Mouse (Mus musculus): Measurements from ENCODE around the gene Scgb1c1. TPM values are rescaled to one million over a fixed set of nuclear protein-coding genes. Genes with fewer than 3 reads are reported as not detected.
A peak's percentile ranks its signal among the peaks of the same experiment; 100 is the strongest.

The Scgb1c1 gene
- polyA plus RNA-seq, 1 experiment from 2014 or later = not detected

DNA sequence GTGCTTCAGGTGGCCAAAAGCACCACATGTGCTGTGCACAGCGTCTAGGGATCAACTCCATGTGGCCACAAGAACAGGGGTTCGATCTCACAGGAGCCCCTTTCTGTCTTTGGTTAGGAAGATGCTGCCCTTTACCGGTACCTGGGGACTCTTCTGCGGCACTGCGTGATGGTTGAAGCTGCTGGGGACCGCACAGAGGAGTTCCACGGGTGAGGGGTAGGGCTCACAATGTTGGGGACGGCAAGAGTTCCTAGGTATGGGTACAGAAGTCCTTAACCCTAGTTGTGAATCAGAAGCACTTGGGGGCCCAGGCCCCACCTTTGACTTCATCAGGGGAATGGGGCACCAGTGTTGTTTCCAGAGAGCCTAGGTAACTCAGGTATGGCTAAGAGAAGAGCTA is 13.4 kb downstream of the Scgb1c1 start:
- 93% methylated on average over 8 of the region's 8 CpGs for WGBS
- Histone ChIP-seq H3K4me1 (replicated peaks; ENCODE audit: control insufficient read depth, insufficient read depth, low read length) (peaks cover 20% of the 10 kb centered on the region), H3K27ac (ENCODE audit: low read depth) (no peak overlapping the region), H3K9me3 (ENCODE audit: control insufficient read depth, low read length) (no peaks in the 10 kb centered on the region), H3K4me3 (ENCODE audit: low read depth, low read length) (no peak overlapping the region), H3K27me3 (replicated peaks; ENCODE audit: control insufficient read depth, insufficient read depth, low read length) (no peaks in the 10 kb centered on the region), H3K36me3 (ENCODE audit: control insufficient read depth, insufficient read depth, low read length) (peaks cover 60% of the 10 kb centered on the region), H3K4me2 (ENCODE audit: low read length) (no peak overlapping the region; the same call in 1 of the 2 replicates), H3K9ac (ENCODE audit: low read length) (no peak overlapping the region)
- no peak for DNase-seq (ENCODE audit: low spot score)
- ATAC-seq (replicated peaks; ENCODE audit: low FRiP score, low TSS enrichment, low read depth) = no peak

DNA sequence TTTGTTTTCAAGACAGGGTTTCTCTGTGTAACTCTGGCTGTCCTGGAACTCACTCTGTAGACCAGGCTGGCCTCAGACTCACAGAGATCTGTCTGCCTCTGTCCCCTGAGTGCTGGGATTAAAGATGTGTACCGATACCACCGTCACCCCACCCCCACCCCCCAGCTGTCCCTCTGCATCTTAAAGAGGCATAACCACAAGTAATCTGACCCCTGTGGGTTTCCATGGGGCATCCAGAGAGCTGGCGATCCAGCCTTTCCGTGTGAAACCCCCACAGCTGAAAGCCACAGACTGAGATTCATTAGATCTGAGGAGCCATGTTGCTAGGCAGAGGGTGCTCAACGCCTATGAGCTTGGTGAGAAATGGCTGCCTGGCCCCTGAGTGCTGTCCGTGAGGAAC is 14.7 kb downstream of the Scgb1c1 start:
- H3K36me3 ChIP-seq (ENCODE audit: control insufficient read depth, insufficient read depth, low read length) = peaks cover 62% of the 10 kb centered on the region
- 78% methylated on average over 6 of the region's 6 CpGs for WGBS

DNA sequence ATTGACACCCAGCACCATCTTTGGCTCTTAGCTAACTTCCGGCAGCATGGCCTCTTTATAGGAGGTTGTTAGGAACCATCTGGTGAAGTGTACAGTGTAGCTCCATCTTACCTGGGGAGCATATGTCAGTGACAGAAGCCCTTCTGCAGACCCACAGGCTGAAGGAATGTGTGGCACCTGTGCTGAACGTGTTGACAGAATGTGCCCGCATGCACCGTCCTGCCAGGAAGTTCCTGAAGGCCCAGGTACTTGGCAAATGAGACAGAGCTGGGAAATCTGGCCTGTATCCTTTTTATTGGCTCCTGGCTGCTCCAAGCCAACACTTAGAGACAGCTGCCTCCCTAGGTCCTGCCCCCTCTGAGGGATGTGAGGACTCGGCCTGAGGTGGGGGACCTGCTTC is 15.4 kb downstream of the Scgb1c1 start:
- peaks cover 10% of the 10 kb centered on the region for H3K4me1 ChIP-seq (replicated peaks; ENCODE audit: control insufficient read depth, insufficient read depth, low read length)
- H3K36me3 ChIP-seq (ENCODE audit: control insufficient read depth, insufficient read depth, low read length) = peaks cover 68% of the 10 kb centered on the region
- H3K4me2 ChIP-seq (ENCODE audit: low read length) = no peak overlapping the region
- 90% methylated on average over 5 of the region's 5 CpGs for WGBS
- H3K27me3 ChIP-seq (replicated peaks; ENCODE audit: control insufficient read depth, insufficient read depth, low read length) = no peaks in the 10 kb centered on the region
- H3K27ac ChIP-seq (ENCODE audit: low read depth) = no peak overlapping the region
- H3K4me3 ChIP-seq (ENCODE audit: low read depth, low read length) = no peak overlapping the region
- H3K9ac ChIP-seq (ENCODE audit: low read length) = no peak overlapping the region
- DNase-seq (ENCODE audit: low spot score) (no peak), ATAC-seq (replicated peaks; ENCODE audit: low FRiP score, low TSS enrichment, low read depth) (no peak)
- H3K9me3 ChIP-seq (ENCODE audit: control insufficient read depth, low read length) = no peaks in the 10 kb centered on the region

More for the DNA sequence above, 14.7 kb downstream of the Scgb1c1 start:
- Histone ChIP-seq H3K9me3 (ENCODE audit: control insufficient read depth, low read length) (no peaks in the 10 kb centered on the region), H3K4me3 (ENCODE audit: low read depth, low read length) (no peak overlapping the region), H3K27ac (ENCODE audit: low read depth) (no peak overlapping the region), H3K9ac (ENCODE audit: low read length) (no peak overlapping the region), H3K4me1 (replicated peaks; ENCODE audit: control insufficient read depth, insufficient read depth, low read length) (peaks cover 16% of the 10 kb centered on the region), H3K4me2 (ENCODE audit: low read length) (no peak overlapping the region), H3K27me3 (replicated peaks; ENCODE audit: control insufficient read depth, insufficient read depth, low read length) (no peaks in the 10 kb centered on the region)
- ATAC-seq (replicated peaks; ENCODE audit: low FRiP score, low TSS enrichment, low read depth) (no peak), DNase-seq (ENCODE audit: low spot score) (no peak)

DNA sequence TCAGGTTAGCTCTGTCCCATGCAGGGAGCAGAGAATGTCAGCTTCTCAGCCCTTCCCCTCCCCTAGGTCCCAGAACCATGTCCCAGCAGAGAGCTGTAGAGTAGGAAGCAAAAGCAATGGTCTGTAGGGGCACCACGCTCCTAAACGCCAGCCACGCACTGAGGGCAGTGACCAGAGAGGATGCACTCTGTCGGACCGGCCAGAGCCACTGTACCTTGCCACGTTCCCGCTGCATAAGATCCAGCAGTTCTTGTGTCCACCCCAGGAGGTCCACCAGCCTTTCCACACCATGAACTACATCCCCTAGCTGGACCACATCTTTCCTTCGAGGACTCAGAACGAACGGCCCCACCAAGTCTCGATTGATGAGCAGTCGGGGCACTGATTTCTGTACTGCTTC is 19.4 kb downstream of the Scgb1c1 start:
- DNase-seq (ENCODE audit: low spot score) (no peak), ATAC-seq (replicated peaks; ENCODE audit: low FRiP score, low TSS enrichment, low read depth) (no peak)
- no peaks in the 10 kb centered on the region for H3K27me3 ChIP-seq (replicated peaks; ENCODE audit: control insufficient read depth, insufficient read depth, low read length)
- no peak overlapping the region for H3K27ac ChIP-seq (ENCODE audit: low read depth)
- no peaks in the 10 kb centered on the region for H3K4me1 ChIP-seq (replicated peaks; ENCODE audit: control insufficient read depth, insufficient read depth, low read length)
- no peak overlapping the region for H3K9ac ChIP-seq (ENCODE audit: low read length)
- no peak overlapping the region for H3K4me3 ChIP-seq (ENCODE audit: low read depth, low read length)
- H3K36me3 ChIP-seq (ENCODE audit: control insufficient read depth, insufficient read depth, low read length) = peaks cover 68% of the 10 kb centered on the region
- no peak overlapping the region for H3K4me2 ChIP-seq (ENCODE audit: low read length)
- no peaks in the 10 kb centered on the region for H3K9me3 ChIP-seq (ENCODE audit: control insufficient read depth, low read length)
- WGBS = 90% methylated on average over 12 of the region's 12 CpGs

DNA sequence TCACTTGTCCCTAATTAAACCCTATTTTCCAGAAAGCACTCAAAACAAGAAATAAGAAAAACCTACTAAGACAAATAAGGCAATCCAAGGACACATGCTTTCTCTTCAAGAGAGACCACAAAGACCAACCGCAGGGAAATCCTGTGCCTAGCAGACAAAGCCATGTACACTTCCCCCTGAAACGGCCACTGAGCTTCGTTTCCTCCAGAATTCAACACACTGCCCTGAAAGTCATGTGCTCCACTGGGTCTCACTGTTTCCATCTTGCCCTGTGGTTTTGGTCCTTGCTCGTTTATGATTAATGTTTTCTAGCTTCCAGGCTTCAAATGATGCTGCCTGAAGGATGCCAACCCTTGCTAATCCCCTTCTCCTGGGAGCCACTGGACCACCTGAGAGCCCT is 28.9 kb downstream of the Scgb1c1 start:
- Histone ChIP-seq H3K4me2 (ENCODE audit: low read length) (no peak overlapping the region), H3K27ac (ENCODE audit: low read depth) (no peak overlapping the region), H3K27me3 (replicated peaks; ENCODE audit: control insufficient read depth, insufficient read depth, low read length) (no peaks in the 10 kb centered on the region), H3K36me3 (ENCODE audit: control insufficient read depth, insufficient read depth, low read length) (peaks cover 31% of the 10 kb centered on the region), H3K4me3 (ENCODE audit: low read depth, low read length) (no peak overlapping the region), H3K4me1 (replicated peaks; ENCODE audit: control insufficient read depth, insufficient read depth, low read length) (no peaks in the 10 kb centered on the region), H3K9ac (ENCODE audit: low read length) (no peak overlapping the region), H3K9me3 (ENCODE audit: control insufficient read depth, low read length) (no peaks in the 10 kb centered on the region)
- DNase-seq (ENCODE audit: low spot score) (no peak), ATAC-seq (replicated peaks; ENCODE audit: low FRiP score, low TSS enrichment, low read depth) (no peak)
- 89% methylated on average over 4 of the region's 4 CpGs for WGBS

DNA sequence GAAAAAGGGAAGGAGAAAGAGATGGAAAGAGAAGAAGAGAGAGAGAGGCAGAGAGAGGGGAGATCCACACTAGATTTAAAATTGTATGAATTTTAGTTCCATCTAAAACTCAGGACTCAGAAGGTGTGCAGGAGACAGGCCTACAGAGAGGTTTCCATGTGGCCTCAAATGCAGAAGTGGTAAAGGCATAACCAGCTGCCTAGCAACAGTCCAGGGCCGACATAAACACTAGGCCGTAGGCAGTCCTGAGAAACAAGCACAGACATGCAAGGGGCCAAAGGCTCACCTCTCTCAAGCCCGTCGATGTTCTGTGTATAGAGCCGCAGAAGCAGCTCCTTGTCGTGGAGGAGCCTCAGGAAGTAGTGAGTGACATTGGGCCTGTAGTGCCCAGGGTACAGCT is 32.0 kb downstream of the Scgb1c1 start:
- no peak overlapping the region for H3K4me3 ChIP-seq (ENCODE audit: low read depth, low read length)
- H3K36me3 ChIP-seq (ENCODE audit: control insufficient read depth, insufficient read depth, low read length) = peaks cover 31% of the 10 kb centered on the region
- H3K9me3 ChIP-seq (ENCODE audit: control insufficient read depth, low read length) = no peaks in the 10 kb centered on the region
- peaks cover 9% of the 10 kb centered on the region for H3K4me1 ChIP-seq (replicated peaks; ENCODE audit: control insufficient read depth, insufficient read depth, low read length)
- ATAC-seq (replicated peaks; ENCODE audit: low FRiP score, low TSS enrichment, low read depth) (no peak), DNase-seq (ENCODE audit: low spot score) (no peak)
- H3K4me2 ChIP-seq (ENCODE audit: low read length) = no peak overlapping the region
- H3K27me3 ChIP-seq (replicated peaks; ENCODE audit: control insufficient read depth, insufficient read depth, low read length) = no peaks in the 10 kb centered on the region
- 78% methylated on average over 6 of the region's 6 CpGs for WGBS
- no peak overlapping the region for H3K27ac ChIP-seq (ENCODE audit: low read depth)
- no peak overlapping the region for H3K9ac ChIP-seq (ENCODE audit: low read length)

DNA sequence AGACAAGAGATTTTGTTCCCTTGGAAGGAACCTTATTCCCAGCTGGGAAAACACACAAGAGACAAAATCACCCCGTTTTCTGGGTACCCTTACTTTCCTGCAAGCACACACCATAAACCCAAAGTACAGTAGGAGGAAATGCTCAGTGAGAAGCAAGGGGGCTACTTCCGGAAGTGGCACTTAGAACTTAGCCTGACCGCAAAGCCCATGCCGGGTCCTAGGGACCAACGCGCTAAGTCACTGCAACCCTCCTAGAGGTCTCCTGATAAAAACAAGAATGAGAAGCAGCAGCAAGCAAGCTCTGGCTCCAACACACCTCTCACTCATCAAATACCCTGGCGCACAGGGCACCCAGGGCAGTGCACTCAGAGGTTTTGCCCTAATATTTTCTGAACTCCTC is 34.0 kb downstream of the Scgb1c1 start:
- Histone ChIP-seq H3K9me3 (ENCODE audit: control insufficient read depth, low read length) (no peaks in the 10 kb centered on the region), H3K9ac (ENCODE audit: low read length) (no peak overlapping the region), H3K36me3 (ENCODE audit: control insufficient read depth, insufficient read depth, low read length) (peaks cover 29% of the 10 kb centered on the region), H3K4me1 (replicated peaks; ENCODE audit: control insufficient read depth, insufficient read depth, low read length) (peaks cover 14% of the 10 kb centered on the region), H3K4me3 (ENCODE audit: low read depth, low read length) (no peak overlapping the region), H3K27ac (ENCODE audit: low read depth) (no peak overlapping the region), H3K27me3 (replicated peaks; ENCODE audit: control insufficient read depth, insufficient read depth, low read length) (no peaks in the 10 kb centered on the region), H3K4me2 (ENCODE audit: low read length) (no peak overlapping the region)
- no peak for DNase-seq (ENCODE audit: low spot score)
- ATAC-seq (replicated peaks; ENCODE audit: low FRiP score, low TSS enrichment, low read depth) = no peak
- WGBS = 87% methylated on average over 7 of the region's 7 CpGs

DNA sequence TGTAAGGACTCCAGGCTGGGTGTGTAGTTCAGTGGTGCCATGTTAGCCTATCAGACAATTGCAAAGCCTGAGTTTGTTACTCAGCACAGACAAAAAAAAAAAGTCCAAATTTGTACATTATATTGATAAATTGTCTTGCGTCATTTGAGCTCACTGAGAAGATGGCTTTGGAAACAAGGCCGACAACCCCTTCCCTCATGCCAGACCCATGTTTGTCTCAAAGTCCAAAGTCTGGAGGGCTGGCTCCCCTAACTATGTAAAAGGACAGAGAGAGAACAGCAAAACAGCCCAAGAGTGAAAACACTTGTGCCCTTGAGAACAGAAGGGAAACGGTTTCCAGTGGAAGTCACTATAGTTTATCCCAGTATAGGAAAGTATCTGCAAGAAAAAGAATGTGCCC is 35.1 kb downstream of the Scgb1c1 start:
- Histone ChIP-seq H3K9ac (ENCODE audit: low read length) (no peak overlapping the region), H3K36me3 (ENCODE audit: control insufficient read depth, insufficient read depth, low read length) (peaks cover 28% of the 10 kb centered on the region), H3K4me2 (ENCODE audit: low read length) (peak overlapping the region; percentile 74; the same call in 1 of the 2 replicates), H3K4me3 (ENCODE audit: low read depth, low read length) (no peak overlapping the region), H3K27ac (ENCODE audit: low read depth) (no peak overlapping the region), H3K4me1 (replicated peaks; ENCODE audit: control insufficient read depth, insufficient read depth, low read length) (peaks cover 14% of the 10 kb centered on the region), H3K27me3 (replicated peaks; ENCODE audit: control insufficient read depth, insufficient read depth, low read length) (no peaks in the 10 kb centered on the region), H3K9me3 (ENCODE audit: control insufficient read depth, low read length) (no peaks in the 10 kb centered on the region)
- DNase-seq (ENCODE audit: low spot score) (no peak), ATAC-seq (replicated peaks; ENCODE audit: low FRiP score, low TSS enrichment, low read depth) (no peak)
- 74% methylated on average over 3 of the region's 3 CpGs for WGBS

DNA sequence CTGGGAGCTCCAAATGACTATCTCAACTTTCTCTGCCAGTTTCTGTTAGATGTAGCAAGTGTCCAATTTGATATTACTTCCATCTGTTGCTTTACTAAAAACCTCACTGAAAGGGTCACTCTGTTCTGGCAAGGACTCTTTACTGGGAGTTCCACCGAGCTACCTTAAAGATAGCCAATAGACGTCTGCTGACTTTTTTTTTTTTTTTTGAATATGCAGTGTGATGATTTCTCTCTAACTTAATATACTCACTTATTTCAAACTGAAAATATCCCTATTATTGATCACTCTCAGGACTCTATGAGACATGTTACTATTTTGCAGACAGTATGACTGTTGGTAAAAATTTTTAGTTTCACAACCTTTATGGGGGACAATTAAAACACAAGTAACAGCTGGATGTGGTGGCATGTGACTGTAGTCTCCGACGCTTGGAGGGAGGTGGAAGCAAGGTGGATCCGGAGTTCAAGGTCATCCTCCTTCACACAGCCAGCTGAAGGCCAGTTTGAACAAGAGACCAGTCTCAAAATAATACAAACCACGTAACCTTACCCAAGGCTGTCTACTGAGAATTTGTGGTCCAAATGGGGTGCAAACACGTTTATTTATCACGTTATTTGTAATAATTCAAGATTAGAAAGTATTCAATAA is 35.6 kb downstream of the Scgb1c1 start:
- WGBS = 19% methylated on average over 8 of the region's 8 CpGs
- no peak for ATAC-seq (replicated peaks; ENCODE audit: low FRiP score, low TSS enrichment, low read depth)
- H3K4me3 ChIP-seq (ENCODE audit: low read depth, low read length) = peak overlapping the region; percentile 95
- peak overlapping the region; percentile 74 for H3K4me2 ChIP-seq (ENCODE audit: low read length)
- no peaks in the 10 kb centered on the region for H3K9me3 ChIP-seq (ENCODE audit: control insufficient read depth, low read length)
- no peaks in the 10 kb centered on the region for H3K27me3 ChIP-seq (replicated peaks; ENCODE audit: control insufficient read depth, insufficient read depth, low read length)
- peak overlapping the region; percentile 67 for H3K9ac ChIP-seq (ENCODE audit: low read length)
- no peak for DNase-seq (ENCODE audit: low spot score)
- H3K27ac ChIP-seq (ENCODE audit: low read depth) = no peak overlapping the region
- peaks cover 14% of the 10 kb centered on the region for H3K4me1 ChIP-seq (replicated peaks; ENCODE audit: control insufficient read depth, insufficient read depth, low read length)
- H3K36me3 ChIP-seq (ENCODE audit: control insufficient read depth, insufficient read depth, low read length) = peaks cover 29% of the 10 kb centered on the region

All from intestine, embryonic 14.5 days (tissue).